Mouse (Mus musculus) neural tube, embryonic 15.5 days (tissue): ENCODE results near the gene Got2. TPM values are rescaled to one million over a fixed set of nuclear protein-coding genes. Genes with fewer than 3 reads are reported as not detected.

Experiments used
- ATAC-seq: fragments of 200-750 bp; cut with Nextera tagmentation; 2 replicates; pipeline ENCODE4 v1.8.0; 2017; ENCODE audit warnings: mild to moderate bottlenecking, moderate TSS enrichment, moderate library complexity; ENCODE audit not compliant: low FRiP score
- H3K27ac ChIP-seq: fragments of 300-500 bp; sonication (generic); replicated peaks from 2 replicates; pipeline ENCODE4 v1.5.1; 2015; ENCODE audit warnings: mild to moderate bottlenecking, inconsistent platforms
- H3K27me3 ChIP-seq: fragments of 300-500 bp; sonication (generic); replicated peaks from 2 replicates; pipeline ENCODE4 v1.6.1; 2015; ENCODE audit warnings: inconsistent platforms
- H3K36me3 ChIP-seq: fragments of 300-500 bp; sonication (generic); 2 replicates; pipeline ENCODE4 v1.6.1; 2015; ENCODE audit warnings: inconsistent platforms
- H3K4me1 ChIP-seq: fragments of 300-500 bp; sonication (generic); 2 replicates; pipeline ENCODE4 v1.6.1; 2015; ENCODE audit warnings: inconsistent platforms
- H3K4me2 ChIP-seq: fragments of 300-500 bp; sonication (generic); 2 replicates; pipeline ENCODE4 v1.6.1; 2015; ENCODE audit warnings: inconsistent platforms, mild to moderate bottlenecking, moderate library complexity
- H3K4me3 ChIP-seq: fragments of 300-500 bp; sonication (generic); replicated peaks from 2 replicates; pipeline ENCODE4 v1.5.1; 2015; ENCODE audit warnings: mild to moderate bottlenecking, inconsistent platforms
- H3K9ac ChIP-seq: fragments of 300-500 bp; sonication (generic); replicated peaks from 2 replicates; pipeline ENCODE4 v1.6.1; 2015; ENCODE audit warnings: mild to moderate bottlenecking, inconsistent platforms
- H3K9me3 ChIP-seq: fragments of 300-500 bp; sonication (generic); replicated peaks from 2 replicates; pipeline ENCODE4 v1.6.1; 2016; ENCODE audit warnings: inconsistent platforms
- WGBS: fragments of 180-500 bp; shearing (Covaris S2); methylation state at CpG from one replicate; pipeline ENCODE4 v1.1.7; 2015; ENCODE audit warnings: mixed read lengths; 5-methylcytosine and 5-hydroxymethylcytosine counted together
- polyA plus RNA-seq: library from polyadenylated mRNA; unstranded; fragments of >200 nt; fragmentation: Nextera tagmentation; extraction: Ambion mirVana; gene quantifications from 2 replicates; pipeline ENCODE4 v1.2.1, GENCODE M21; 2015

The Got2 gene
- 235 and 242 TPM in 2 replicates for polyA plus RNA-seq

- H3K9ac ChIP-seq, result peak within 1 kb of the TSS; percentile 75
- ATAC-seq, result peak; percentile 93
- H3K4me3 ChIP-seq, result peak within 1 kb of the TSS; percentile 100
- H3K27ac ChIP-seq, result peak within 1 kb of the TSS; percentile 85
- H3K9me3 ChIP-seq, result no peaks in the 10 kb centered on the region
- H3K36me3 ChIP-seq, result no peaks in the 10 kb centered on the region
- H3K27me3 ChIP-seq, result no peaks in the 10 kb centered on the region
- H3K4me1 ChIP-seq, result peaks cover 21% of the 10 kb centered on the region
- 8% methylated on average over 31 of the region's 31 CpGs for WGBS
- peak within 1 kb of the TSS; percentile 78 for H3K4me2 ChIP-seq
Measured at GRCm38 (mm10) chr8:95888285-95889136, at the start of gene Got2. Gene Got2, minus strand, starts transcription at chr8:95888547.

DNA sequence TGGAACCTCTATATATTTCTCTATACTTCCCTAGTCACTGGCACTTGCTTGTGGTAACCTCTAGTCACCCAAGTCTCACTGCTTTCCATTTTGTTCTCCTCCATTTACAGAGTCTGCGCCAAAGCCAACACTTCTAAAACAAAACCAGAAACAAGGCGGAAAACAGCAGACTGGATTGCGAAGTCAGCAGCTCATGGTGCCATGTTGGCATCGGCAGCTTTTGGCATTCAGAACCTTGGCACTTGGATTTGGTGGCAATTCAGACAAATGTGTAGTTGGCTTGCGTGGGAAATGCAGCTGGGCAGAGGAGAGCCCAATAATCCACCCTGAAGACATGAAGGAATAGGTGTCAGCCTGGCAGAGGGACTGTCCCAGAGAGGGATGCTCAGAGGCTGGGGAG, 44.5 kb upstream of the Got2 start:
- Histone ChIP-seq H3K4me3 (no peak overlapping the region), H3K9me3 (no peaks in the 10 kb centered on the region), H3K36me3 (no peaks in the 10 kb centered on the region), H3K27ac (no peak overlapping the region), H3K9ac (no peak overlapping the region), H3K4me2 (no peak overlapping the region), H3K27me3 (no peaks in the 10 kb centered on the region), H3K4me1 (no peaks in the 10 kb centered on the region)
- ATAC-seq, result no peak
- 98% methylated on average over 5 of the region's 5 CpGs for WGBS

GRCm38 (mm10) chr8:95929821-95930220, 41.5 kb upstream of the Got2 start:
- no peak for ATAC-seq
- H3K9me3 ChIP-seq, result 0 out of 2 replicates have a peak, but pooled peaks cover 2% of the 10 kb centered on the region
- WGBS, result 69% methylated on average over 4 of the region's 4 CpGs
- no peaks in the 10 kb centered on the region for H3K4me1 ChIP-seq
- H3K27me3 ChIP-seq, result no peaks in the 10 kb centered on the region
- no peak overlapping the region for H3K9ac ChIP-seq
- H3K4me3 ChIP-seq, result no peak overlapping the region
- H3K27ac ChIP-seq, result no peak overlapping the region
- no peak overlapping the region for H3K4me2 ChIP-seq
- no peaks in the 10 kb centered on the region for H3K36me3 ChIP-seq

- 9% methylated on average over 9 of the region's 9 CpGs for WGBS
- H3K27me3 ChIP-seq, result no peaks in the 10 kb centered on the region
- H3K27ac ChIP-seq, result no peak overlapping the region
- no peaks in the 10 kb centered on the region for H3K36me3 ChIP-seq
- peaks cover 8% of the 10 kb centered on the region for H3K4me1 ChIP-seq
- peak overlapping the region; percentile 64 for H3K4me2 ChIP-seq
- peak; percentile 74 for ATAC-seq
- H3K4me3 ChIP-seq, result peak overlapping the region; percentile 33
- peak overlapping the region; percentile 38 for H3K9ac ChIP-seq
- H3K9me3 ChIP-seq, result no peaks in the 10 kb centered on the region
Measured at GRCm38 (mm10) chr8:95916106-95916505, 27.8 kb upstream of the Got2 start.

- Histone ChIP-seq H3K36me3 (no peaks in the 10 kb centered on the region), H3K4me1 (peaks cover 8% of the 10 kb centered on the region), H3K27me3 (no peaks in the 10 kb centered on the region), H3K27ac (no peak overlapping the region), H3K9me3 (no peaks in the 10 kb centered on the region), H3K4me3 (no peak overlapping the region), H3K4me2 (no peak overlapping the region), H3K9ac (no peak overlapping the region)
- ATAC-seq, result peak; percentile 88
- WGBS, result 6% methylated on average over 7 of the region's 7 CpGs
Measured at GRCm38 (mm10) chr8:95914905-95915643, 26.7 kb upstream of the Got2 start.

DNA sequence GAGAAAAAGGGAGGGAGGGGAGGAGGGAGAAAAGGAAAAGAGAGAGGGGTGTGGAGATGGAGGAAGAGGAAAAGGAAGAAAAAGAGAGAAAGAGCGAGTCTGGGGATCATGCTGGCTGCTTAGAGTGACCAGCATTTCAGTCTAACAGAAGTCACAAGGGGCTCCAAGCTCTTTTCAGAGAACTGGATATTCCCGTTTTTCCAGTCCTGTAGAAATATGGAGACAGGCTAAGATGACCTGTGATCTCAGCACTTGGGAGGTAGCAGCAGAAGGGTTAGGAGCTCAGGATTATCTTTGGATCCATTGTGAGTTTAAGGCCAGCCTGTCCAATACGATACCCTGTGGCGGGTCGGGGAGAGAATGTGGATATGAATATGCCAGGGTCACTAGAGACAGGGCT, 22.9 kb upstream of the Got2 start:
- peaks cover 4% of the 10 kb centered on the region for H3K4me1 ChIP-seq
- H3K9me3 ChIP-seq, result no peaks in the 10 kb centered on the region
- ATAC-seq, result no peak
- 93% methylated on average over 5 of the region's 5 CpGs for WGBS
- H3K27ac ChIP-seq, result no peak overlapping the region
- no peaks in the 10 kb centered on the region for H3K27me3 ChIP-seq
- H3K4me2 ChIP-seq, result no peak overlapping the region
- no peak overlapping the region for H3K9ac ChIP-seq
- no peaks in the 10 kb centered on the region for H3K36me3 ChIP-seq
- no peak overlapping the region for H3K4me3 ChIP-seq

DNA sequence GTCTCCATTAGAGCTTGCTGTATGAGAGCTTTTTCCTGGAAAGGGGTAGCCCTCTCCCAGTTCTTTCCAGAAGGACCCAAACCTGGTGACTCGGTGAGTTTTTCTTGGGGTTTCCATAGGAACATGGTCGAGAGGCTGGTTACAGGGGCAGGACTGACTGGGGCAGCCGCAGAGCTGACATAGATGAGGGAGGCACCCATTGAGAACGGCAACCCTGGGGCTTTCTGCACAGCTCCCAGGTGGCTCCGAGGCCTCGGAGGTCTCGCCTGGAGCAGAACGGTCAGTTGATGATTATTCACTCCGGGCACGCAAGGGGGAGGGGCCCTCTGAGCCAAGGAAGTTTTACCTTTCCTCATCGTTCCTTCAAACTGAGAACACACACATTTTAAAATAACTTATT, 19.5 kb upstream of the Got2 start:
- no peak overlapping the region for H3K27ac ChIP-seq
- no peak overlapping the region for H3K4me3 ChIP-seq
- H3K9ac ChIP-seq, result no peak overlapping the region
- H3K36me3 ChIP-seq, result no peaks in the 10 kb centered on the region
- 83% methylated on average over 11 of the region's 11 CpGs for WGBS
- no peaks in the 10 kb centered on the region for H3K4me1 ChIP-seq
- no peaks in the 10 kb centered on the region for H3K9me3 ChIP-seq
- H3K27me3 ChIP-seq, result no peaks in the 10 kb centered on the region
- no peak overlapping the region for H3K4me2 ChIP-seq
- no peak for ATAC-seq

DNA sequence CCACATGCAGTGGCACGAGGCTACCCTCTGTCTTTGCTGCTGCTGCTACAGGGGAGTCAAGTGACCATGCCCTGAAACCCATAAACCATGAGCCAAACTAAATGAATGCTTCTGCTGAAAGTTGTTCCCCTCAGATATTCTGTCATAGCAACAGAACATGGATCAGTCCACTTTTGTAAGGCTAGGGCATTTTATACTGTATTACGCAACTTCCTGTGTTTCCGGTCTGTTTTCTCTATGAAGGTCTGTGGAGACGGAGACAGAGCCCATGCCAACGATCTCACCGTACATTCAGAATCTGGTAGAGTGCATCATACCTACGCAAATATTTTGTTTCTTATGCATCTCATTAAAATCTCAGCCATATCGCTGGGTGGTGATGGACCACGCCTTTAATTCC, 18.4 kb upstream of the Got2 start:
- Histone ChIP-seq H3K4me3 (no peak overlapping the region), H3K4me2 (no peak overlapping the region), H3K9me3 (no peaks in the 10 kb centered on the region), H3K36me3 (no peaks in the 10 kb centered on the region), H3K4me1 (no peaks in the 10 kb centered on the region), H3K9ac (no peak overlapping the region), H3K27ac (no peak overlapping the region), H3K27me3 (no peaks in the 10 kb centered on the region)
- no peak for ATAC-seq
- WGBS, result 90% methylated on average over 9 of the region's 9 CpGs

DNA sequence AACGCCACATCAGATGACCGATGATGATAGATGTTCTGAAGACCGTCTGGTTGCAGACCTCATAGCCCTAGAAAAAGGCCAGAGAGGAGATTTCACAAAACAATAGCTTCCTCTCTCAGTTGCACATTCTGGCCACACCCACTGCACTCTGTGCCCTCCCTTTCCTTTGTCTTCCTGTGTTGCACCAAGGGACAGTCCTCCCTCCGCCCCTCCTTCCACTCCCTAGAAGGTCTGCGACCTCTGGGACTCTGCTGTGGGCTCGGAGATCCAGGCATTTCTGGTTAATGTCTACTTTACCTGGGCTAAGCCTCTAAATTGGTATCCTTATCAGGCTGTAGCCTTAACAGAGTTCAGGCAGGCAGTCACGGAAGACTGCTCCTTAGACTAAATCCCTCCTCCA, 13.5 kb upstream of the Got2 start:
- WGBS, result 19% methylated on average over 7 of the region's 7 CpGs
- no peak overlapping the region for H3K4me3 ChIP-seq
- no peaks in the 10 kb centered on the region for H3K4me1 ChIP-seq
- no peaks in the 10 kb centered on the region for H3K36me3 ChIP-seq
- no peak for ATAC-seq
- H3K27me3 ChIP-seq, result no peaks in the 10 kb centered on the region
- H3K27ac ChIP-seq, result no peak overlapping the region
- H3K9me3 ChIP-seq, result no peaks in the 10 kb centered on the region
- H3K4me2 ChIP-seq, result no peak overlapping the region
- no peak overlapping the region for H3K9ac ChIP-seq

GRCm38 (mm10) chr8:95893701-95894100, 5.4 kb upstream of the Got2 start:
- Histone ChIP-seq H3K27me3 (no peaks in the 10 kb centered on the region), H3K9me3 (no peaks in the 10 kb centered on the region), H3K9ac (no peak overlapping the region), H3K4me2 (no peak overlapping the region), H3K4me1 (no peaks in the 10 kb centered on the region), H3K27ac (no peak overlapping the region), H3K4me3 (no peak overlapping the region), H3K36me3 (no peaks in the 10 kb centered on the region)
- 80% methylated on average over 5 of the region's 5 CpGs for WGBS
- no peak for ATAC-seq

DNA sequence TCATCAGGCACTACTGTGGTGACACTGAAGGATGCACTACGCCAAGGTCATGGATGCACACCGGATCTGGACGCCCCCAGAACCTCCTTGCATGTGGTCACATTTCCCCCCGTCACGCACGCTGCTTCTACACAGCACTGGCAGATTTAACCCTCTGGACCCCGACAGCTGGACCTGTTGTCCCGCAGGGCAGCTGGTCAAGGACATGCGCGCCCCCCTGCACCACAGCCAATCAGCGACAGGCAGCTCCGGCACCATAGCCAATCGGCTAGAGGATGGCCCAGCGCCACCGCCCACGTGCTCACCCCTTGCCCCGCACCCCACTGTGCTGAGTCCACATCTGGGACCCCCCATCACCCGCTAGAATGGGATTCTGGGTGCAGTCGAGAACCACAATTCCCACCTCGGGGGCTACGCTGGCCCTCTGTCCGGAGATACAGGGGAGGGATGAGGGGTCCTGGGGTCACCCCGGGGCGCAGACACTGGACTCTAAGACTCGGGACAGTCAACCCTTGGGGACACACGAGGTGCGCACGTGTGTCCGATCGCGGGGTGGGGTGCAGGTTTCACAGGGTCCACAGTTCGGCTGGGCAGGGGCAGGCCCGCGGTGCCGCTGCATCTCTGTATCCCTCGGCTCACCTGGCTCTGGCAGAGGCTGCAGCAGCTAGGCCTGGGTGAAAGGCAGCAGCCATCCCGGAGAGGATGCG, 616 bp downstream of the Got2 start:
- Histone ChIP-seq H3K9me3 (no peaks in the 10 kb centered on the region), H3K4me3 (peak overlapping the region; percentile 100), H3K4me1 (peaks cover 21% of the 10 kb centered on the region), H3K27me3 (no peaks in the 10 kb centered on the region), H3K9ac (peak overlapping the region; percentile 75), H3K4me2 (peak overlapping the region; percentile 78), H3K27ac (peak overlapping the region; percentile 85), H3K36me3 (no peaks in the 10 kb centered on the region)
- WGBS, result under 1% methylated on average over 38 of the region's 38 CpGs
- peak; percentile 97 for ATAC-seq
